Mouse (Mus musculus) urinary bladder, postnatal 14 days (tissue): ENCODE data around the gene Btg3.
"Not testable (repeated sequence)": the region's sequence is repeated elsewhere in the genome, so short reads cannot be mapped to it uniquely, and the experiment has no call there.

Experiments
- DNase-seq: peaks from one replicate; pipeline ENCODE4 v3.0.0; 2021; ENCODE audit warnings: low spot score

The Btg3 gene

DNA sequence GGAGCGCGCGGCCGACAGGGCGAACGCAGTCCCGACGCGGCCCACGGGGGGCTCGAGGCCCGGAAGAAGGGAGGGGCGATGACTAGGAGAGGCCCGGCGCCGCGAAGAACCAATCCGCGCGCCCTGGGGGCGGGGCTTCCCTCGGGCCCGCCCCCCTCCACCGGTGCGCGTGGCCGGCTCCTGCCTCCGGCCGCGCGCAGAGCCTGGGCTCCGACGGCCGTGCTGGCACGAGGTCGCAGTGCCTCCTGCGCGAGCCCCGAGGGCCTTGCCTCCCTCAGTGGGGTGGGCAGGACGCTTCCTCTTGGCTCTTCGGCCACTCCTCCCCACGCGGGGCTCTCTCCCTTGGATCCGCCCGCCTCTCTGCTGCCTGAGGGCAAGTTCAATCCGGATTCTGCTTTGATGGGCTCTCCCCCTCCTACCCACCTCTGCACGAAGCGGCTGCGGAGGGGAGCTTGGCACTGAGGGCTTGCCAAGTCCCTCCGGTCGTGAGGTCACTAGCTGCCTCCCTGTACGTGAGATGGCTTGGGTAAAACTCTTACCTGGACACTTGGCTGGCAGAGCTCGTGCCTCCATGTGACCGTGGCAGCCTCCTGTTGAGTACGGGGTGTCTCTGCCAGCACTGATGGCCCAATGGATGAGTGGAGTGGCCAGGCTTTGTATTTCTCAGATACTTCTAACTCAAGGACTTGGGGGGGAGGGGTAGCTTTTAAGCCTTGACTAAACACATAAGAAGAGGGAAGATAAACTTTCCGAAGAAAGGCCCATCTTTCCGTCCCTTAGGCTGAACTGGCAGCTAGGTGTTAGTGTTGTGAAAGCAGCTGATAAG lies at the start of gene Btg3:
Gene Btg3, minus strand, starts transcription at position 448 of the 826 bp plus-strand sequence.
- DNase-seq, result peak; percentile 89

GRCm38 (mm10) chr16:78417733-78418132 lies 40.7 kb upstream of the Btg3 start:
- DNase-seq, result no peak

DNA sequence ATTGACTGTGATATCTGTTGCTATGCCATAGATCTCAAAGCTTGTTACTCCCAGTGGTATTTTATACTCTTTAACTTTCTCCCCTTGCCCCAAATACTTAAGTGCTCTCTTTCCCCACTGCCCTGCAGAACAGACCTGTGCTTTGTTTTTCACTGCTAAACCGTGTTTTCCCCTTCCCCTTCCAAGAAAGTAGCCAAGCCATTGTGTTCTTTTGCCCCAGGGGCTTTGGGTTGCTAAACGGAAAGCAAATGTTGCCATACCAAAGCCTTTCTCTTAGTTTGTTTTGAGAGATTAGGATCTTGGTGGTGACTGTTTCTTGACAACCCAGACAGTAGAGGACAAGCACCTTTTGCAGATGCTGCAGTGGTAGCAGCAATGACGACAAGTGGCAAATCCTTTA lies 39.5 kb upstream of the Btg3 start:
- no peak for DNase-seq

GRCm38 (mm10) chr16:78409991-78410390 lies 33.0 kb upstream of the Btg3 start:
- no peak for DNase-seq

- DNase-seq, result no peak
Measured at GRCm38 (mm10) chr16:78407855-78408254, 30.9 kb upstream of the Btg3 start.

DNA sequence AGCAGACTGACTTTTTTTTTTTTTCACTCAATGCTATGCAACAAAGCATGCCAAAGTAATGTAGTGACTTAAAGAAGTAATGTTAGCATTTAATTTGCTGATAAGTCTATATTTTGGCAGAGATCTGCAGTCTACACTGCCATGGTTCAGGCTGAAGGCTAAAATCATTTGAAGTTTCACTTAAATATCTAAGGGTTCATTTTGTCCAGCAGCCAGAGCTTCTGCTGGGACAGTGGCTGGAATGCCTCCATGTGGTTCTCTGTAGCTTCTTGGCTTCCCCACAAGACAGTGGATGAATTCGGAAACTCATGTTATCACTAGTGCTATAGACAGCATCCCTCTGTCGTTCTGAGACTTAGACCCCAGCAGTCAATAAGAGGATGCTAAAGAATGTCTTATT lies 29.7 kb upstream of the Btg3 start:
- no peak for DNase-seq

DNA sequence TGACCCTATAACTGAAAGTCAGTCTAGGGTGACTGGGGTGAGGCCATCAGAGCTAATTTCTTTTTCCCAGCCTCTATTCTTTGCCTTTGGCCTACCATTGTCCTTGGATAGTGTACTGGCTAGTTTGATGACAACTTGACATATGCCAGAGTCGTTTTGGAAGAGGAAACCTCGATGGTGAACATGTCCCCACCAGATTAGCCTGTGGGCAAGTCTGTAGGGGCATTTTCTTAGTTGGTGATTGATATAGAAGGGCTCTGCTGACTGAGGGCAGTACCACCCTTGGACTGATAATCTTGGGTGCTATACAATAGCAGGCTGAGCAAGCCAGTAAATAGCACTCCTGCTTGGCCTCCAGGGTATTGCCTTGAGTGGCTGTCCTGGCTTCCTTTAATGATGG lies 25.3 kb upstream of the Btg3 start:
- no peak for DNase-seq

DNA sequence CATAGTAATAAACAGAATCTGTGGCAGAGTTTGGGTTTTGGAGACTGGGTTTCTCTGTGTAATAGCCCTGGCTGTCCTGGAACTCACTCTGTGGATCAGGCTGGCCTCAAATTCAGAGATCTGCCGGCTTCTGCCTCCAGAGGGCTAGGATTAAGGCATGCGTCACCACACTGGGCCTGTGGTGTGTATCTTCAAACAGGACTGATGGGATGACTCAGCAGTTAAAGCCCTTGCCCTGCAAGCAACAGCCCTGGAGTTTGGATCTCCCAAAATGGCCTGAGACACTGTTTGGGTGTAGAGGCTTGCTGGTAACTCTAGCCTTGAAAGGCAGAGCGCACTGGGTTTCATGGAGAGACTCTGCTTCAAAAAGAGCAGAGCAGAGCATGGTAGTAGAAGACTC lies 22.4 kb upstream of the Btg3 start:
- no peak for DNase-seq

GRCm38 (mm10) chr16:78398734-78399133 lies 21.7 kb upstream of the Btg3 start:
- no peak for DNase-seq

GRCm38 (mm10) chr16:78391354-78391753 lies 14.4 kb upstream of the Btg3 start:
- no peak for DNase-seq

DNA sequence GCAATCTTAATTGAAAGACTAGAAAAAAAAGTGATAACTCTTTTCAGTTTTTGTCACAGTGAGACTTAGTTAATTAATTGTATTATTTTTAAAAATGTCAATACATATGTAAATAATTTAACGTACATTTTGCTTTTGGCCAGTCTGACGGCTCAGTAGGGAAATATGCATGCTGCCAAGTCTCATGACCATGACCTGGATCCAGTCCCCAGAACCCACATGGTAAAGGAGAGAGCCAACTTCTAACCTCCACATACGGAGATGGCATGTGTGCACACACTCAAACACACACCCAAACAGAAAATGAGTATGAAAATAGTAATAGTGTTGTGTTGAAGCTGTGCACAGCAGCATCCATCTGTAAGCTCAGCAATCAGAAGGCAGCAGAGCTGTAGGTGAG lies 13.0 kb upstream of the Btg3 start:
- no peak for DNase-seq

- DNase-seq, result no peak
Measured at GRCm38 (mm10) chr16:78389122-78389521, 12.1 kb upstream of the Btg3 start.

- DNase-seq, result no peak
Measured at GRCm38 (mm10) chr16:78378493-78378892, 1.5 kb upstream of the Btg3 start.

DNA sequence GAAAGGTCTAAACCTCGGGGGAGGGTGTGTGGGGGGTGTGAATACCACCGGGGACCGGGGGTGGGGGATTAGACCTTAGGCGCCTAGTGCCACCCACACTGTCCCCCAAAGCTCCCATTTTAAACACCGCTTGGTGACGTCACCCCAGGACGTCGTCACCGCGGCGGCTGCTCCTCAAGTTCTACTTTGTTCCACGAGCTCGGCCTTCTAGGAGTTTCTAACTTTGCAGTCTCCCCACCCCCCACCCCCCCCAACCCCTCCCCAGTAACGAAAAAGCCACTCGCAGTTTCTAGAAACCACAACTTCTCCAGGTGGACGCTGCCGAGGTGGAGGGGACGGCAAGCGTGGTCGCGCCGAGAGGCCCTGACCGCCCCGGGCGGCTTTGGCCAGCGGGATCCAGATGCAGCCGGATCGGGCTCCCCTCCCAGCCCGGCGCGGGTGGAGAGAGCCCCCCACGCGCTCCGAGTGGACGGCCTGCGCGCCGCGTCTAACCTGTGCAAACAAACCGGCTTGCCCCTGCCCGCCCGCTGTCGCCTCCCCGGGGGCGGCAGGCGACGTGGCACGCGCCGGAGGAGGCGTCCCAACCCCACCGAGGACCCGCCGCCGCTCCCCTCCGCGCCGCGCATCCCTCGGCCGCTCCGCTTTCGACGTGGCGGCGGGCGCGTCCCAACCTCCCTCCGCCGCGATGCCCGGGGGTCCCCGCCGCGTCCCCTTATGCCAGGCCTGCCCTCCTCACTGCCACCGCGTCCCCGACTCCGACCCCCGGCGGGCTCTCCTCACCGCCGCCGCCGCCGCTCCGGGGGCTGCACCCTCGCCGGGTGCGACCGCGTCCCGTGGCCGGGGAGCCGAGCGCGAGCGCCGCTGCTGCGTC lies 936 bp downstream of the Btg3 start:
- DNase-seq, result peak; percentile 54

DNA sequence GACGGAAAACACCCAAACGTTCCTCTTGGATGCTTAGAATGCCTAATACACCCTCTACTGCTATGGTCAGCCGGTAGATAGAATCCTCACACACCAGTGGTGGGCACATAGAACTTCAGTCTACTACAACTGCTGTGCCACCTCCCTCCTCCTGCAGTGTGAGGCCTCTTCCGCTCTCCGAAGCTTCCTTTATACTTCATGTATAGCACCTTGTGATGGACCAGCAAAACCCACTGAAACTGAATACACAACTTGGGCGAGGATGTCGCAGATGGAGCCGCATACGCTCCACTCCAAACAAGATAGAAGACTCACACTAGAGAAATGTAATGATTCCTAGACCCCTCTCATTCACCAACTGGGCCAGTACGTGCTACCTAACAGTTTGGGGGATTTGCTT lies 1.8 kb downstream of the Btg3 start:
- DNase-seq, result no peak

DNA sequence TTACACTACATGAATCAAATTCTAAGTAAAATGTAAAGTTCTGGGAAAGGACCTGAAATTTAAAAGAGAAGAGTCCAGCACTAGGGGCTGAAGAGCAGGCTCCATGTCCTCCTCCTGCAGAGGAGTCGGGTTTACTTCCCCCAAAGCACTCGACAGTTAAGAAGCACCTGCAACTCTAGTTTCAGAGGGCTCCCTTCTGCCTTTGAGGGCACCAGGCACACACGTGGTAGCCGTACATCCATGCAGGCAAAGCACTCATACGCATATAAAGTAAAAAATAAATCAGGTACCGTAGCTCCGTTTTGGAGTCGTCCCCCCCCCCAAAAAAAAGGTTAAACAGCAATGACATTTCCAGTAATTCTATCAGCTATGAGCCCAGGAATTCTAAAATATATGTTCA lies 3.2 kb downstream of the Btg3 start:
- DNase-seq, result no peak

DNA sequence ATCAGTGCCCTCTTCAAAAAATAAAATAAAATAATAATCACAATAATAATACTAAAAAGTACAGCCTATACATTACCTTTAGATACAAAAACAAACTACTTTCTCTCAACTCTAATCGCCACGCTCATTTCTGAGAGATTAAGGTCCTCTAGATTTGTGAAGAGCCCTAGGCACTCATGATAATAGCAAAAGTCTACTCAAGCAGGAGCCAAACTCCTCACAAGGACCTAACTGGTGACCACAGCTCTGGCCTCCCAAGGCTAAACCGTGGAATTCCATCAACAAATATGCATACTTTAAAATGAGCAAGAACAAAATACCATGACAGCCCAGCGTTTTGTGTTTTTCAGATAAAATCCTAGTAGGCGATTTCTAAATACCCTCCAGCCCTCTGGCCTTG lies 4.2 kb downstream of the Btg3 start:
- DNase-seq, result no peak

GRCm38 (mm10) chr16:78371491-78372046 lies 5.4 kb downstream of the Btg3 start:
- no peak for DNase-seq

DNA sequence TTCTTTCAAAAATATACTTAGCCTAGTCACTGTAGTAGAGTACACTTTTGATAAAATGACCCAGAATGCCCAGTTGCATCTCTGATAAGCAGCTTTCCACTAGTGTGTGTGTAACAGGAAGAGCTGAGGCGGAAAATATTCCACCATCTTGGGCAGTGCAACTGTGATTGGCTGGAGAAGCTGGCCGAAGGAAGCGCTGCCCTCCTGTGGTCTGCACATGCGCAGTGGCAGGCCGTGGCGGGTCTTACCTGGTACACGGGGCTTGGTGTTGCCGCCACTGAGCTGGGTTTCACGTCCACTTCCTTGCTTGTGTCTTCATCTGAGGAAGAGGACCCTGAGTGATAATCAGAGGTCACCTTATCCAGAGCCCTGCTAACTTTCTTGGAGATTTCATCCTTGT lies 12.4 kb downstream of the Btg3 start:
- DNase-seq, result not testable (repeated sequence)

- DNase-seq, result no peak
Measured at GRCm38 (mm10) chr16:78361466-78361865, 15.5 kb downstream of the Btg3 start.

GRCm38 (mm10) chr16:78357757-78358156 lies 19.2 kb downstream of the Btg3 start:
- DNase-seq, result no peak

- DNase-seq, result peak; percentile 25
Measured at GRCm38 (mm10) chr16:78347328-78347926, 29.6 kb downstream of the Btg3 start.
